Mouse (Mus musculus) fat pad, adult 2 months (tissue): Measurements from ENCODE around the gene Atp6v0a1.
"Not testable (repeated sequence)": the region's sequence is repeated elsewhere in the genome, so short reads cannot be mapped to it uniquely, and the experiment has no call there.

Experiments used
- DNase-seq: peaks from one replicate; pipeline ENCODE4 v3.0.0-alpha.2; 2011; ENCODE audit warnings: low read depth, low spot score; ENCODE audit errors: extremely low read depth

The Atp6v0a1 gene

GRCm38 (mm10) chr11:100980438-100980837 lies 28.8 kb upstream of the Atp6v0a1 start:
- DNase-seq, result no peak

- no peak for DNase-seq
Observed at GRCm38 (mm10) chr11:100981236-100981635, 28.0 kb upstream of the Atp6v0a1 start.

DNA sequence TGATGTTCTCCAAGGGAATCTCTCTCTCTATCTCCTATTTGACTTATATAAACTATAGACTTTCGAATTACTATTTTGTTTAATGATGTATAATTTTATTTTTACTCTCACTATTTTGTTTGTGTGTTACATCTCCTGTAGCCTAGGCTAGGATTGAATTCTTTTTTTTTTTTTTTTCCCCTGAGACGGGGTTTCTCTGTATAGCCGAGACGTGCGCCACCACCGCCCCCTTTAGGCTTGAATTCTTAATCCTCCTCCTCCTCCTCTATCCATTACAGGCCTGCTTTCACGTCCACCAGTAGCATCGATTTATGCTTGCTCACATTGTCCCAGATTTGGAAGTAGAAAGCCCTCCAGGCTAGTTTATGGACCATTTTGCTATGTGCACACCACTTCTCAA lies 27.2 kb upstream of the Atp6v0a1 start:
- DNase-seq, result no peak

DNA sequence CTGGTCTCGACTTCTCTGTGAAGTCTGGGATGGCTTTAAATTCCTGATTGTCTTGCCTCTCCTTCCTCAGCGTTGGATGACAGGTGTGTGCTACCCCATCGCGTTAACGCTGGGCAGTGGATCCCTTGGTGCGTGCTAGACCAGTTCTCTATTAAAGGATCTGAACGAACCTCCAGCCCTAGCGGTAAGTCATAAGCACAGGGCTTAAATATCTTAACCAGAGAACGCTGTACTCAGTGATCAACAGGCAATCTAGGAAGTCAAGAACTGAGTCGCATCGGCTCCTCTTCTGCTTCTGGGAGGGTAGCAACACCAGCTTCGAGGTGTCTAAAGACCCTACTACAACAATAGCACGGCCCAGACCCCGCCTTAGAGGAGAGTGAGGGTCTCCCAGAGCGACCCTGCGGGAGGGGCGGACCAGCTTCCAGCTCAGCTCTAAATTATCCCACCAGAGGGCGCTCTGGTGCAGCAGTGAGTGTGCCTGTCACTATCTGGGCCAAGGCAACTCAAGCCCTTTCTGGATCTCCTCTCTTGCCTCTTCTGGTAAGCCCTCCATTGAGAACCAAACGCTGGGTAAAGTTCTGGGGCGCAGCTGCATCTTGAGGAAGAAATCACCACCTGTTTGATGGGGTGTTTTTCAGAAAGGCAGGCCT lies 26.0 kb upstream of the Atp6v0a1 start:
- DNase-seq, result no peak

GRCm38 (mm10) chr11:100983778-100984131 lies 25.5 kb upstream of the Atp6v0a1 start:
- no peak for DNase-seq

- DNase-seq, result no peak
Observed at GRCm38 (mm10) chr11:100985607-100986006, 23.6 kb upstream of the Atp6v0a1 start.

DNA sequence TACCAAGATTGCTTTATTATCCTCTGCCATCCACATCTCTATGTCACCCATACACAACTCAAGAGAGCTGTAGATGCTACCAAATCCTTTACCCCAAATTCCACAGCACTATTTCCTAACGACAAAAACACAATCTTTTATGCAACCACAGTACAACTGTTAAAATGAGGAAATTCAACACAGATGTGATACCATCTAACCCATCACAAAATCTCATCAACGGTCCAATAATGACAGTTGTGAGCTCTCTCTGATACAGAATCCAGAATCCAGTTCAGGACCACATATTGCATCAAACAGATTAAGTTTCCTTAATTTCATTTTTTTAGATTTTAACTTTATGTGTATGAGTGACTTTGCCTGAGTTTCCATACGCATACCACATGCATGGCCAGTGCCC lies 20.6 kb upstream of the Atp6v0a1 start:
- no peak for DNase-seq

- no peak for DNase-seq
Observed at GRCm38 (mm10) chr11:100989666-100990065, 19.6 kb upstream of the Atp6v0a1 start.

DNA sequence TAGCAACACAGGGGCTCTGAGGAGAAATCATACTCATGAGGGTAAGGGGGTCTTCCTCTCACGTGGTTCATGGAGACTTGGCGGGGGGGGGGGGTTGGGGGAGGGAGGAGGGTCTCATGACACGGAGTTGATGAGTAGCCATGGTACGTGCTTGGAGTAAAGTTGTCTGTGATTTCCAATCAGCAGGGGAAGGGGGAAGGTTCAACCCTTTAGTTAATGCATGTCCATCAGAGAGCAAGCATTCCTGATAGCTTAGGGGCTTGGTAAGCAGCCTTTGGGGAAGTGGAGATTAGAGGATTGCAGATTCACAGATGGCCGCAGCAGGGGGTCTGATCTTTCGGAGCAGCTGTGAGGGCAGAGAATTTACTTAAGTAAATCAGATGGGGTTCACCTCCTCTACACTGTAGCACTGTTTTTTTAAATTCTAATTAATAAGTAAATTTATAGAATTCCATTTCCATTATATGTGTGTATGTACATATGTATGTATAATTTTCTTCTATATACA lies 18.2 kb upstream of the Atp6v0a1 start:
- DNase-seq, result no peak

DNA sequence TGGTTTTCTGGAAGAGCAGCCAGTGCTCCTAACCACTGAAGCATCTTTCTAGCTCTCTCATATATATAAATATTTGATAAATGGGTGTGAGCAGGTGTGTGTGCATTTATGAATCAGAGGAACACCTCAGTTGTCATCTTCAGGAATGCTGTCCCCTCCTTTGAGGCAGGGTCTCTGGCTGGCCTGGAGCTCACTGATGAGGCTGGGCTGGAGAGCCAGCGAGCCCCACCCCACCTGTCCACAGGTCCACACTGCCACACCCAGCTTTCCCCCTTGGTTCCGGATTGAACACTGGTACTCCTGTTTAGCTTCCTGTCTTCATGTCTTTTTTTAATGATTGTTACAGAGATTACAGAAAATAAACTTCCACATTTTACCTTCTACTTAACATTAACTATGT lies 15.8 kb upstream of the Atp6v0a1 start:
- DNase-seq, result no peak

DNA sequence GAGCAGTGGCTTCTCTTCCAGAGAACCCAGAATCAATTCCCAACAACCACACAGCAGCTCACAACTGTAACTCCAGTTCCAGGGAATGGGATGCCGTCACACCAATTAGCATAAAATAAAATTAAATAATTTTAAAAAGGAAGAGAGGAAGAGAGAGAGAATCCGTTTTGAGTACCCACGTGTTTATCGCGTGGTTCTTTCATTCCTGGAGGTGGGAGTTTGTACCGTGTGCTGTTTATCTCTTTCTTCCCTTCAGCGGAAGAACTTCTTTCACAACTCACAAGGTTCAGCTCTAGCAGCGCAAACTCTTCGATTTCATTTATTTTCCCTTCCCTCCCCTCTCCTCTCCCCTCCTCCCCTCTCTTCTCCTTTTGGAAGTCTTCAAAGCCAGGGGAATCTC lies 15.0 kb upstream of the Atp6v0a1 start:
- no peak for DNase-seq

DNA sequence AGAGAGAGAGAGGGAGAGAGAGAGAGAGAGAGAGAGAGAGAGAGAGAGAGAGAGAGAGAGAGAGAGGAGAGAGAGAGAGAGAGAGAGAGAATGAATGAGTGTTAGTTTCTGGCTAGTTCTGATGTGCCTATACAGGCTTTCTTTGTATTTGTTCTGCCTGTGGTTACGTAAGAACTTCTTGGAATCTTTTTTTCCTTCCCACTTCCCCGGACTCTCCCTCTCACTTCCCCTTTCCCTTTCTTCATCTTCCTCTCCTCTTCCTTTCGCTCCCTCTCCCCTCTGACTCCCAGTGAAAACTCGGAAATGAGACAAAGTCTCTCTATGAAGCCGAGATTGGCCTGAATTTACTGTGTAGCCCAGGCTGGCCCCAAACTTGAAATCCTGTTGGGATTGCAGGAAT lies 14.6 kb upstream of the Atp6v0a1 start:
- no peak for DNase-seq

DNA sequence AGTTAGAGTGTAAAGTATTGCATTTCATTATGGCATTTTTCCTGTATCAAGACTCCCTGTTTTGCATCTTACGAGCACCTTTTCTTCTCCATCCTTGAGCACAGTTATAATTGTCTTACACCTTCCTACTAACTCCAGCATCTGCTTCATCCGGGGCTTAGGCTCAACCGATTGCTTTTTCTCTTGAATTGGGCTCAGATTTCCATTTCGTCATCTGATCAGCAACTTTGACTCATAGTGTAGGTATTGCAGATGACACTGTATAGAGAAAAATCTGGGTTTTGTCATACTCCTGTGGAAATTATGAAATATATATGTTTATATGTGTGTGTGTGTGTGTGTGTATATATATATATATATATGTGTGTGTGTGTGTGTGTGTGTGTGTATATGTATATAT lies 12.8 kb upstream of the Atp6v0a1 start:
- no peak for DNase-seq

- no peak for DNase-seq
Observed at GRCm38 (mm10) chr11:100998836-100999235, 10.4 kb upstream of the Atp6v0a1 start.

- DNase-seq, result no peak
Observed at GRCm38 (mm10) chr11:100999254-100999653, 10.0 kb upstream of the Atp6v0a1 start.

GRCm38 (mm10) chr11:101001875-101002552 lies 7.2 kb upstream of the Atp6v0a1 start:
- DNase-seq, result not testable (repeated sequence)

DNA sequence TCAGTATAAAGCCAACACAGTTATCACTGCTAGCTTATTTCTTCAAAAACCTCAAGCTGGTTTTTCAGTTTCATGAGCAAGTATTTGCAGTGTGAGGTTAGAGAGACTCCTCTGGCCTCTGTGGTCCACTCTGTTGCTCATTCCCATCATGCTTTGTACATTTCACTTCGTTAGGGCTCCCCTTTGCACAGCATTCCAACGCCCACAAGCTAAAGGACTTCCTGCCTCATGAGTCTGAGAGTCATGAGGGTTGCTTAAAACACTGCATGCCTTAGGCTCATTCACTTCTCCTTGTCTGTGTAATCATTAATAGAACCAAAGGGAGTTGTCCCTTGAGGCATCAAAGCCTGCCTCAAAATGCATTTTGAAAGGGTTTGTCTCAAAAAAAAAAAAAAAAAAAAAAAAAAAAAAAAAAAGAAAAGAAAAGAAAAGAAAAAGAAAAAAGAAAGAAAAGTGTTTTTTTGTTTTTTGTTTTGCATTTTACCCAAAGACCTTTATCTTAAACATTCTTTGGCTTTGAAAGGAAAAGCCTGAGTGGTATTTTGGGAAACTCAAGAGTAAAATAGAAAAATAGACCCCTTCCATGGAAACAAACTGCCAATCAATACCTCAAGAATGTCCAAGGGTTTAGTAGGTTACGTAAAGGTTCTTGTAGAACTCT lies 6.1 kb upstream of the Atp6v0a1 start:
- peak; percentile 67 for DNase-seq

DNA sequence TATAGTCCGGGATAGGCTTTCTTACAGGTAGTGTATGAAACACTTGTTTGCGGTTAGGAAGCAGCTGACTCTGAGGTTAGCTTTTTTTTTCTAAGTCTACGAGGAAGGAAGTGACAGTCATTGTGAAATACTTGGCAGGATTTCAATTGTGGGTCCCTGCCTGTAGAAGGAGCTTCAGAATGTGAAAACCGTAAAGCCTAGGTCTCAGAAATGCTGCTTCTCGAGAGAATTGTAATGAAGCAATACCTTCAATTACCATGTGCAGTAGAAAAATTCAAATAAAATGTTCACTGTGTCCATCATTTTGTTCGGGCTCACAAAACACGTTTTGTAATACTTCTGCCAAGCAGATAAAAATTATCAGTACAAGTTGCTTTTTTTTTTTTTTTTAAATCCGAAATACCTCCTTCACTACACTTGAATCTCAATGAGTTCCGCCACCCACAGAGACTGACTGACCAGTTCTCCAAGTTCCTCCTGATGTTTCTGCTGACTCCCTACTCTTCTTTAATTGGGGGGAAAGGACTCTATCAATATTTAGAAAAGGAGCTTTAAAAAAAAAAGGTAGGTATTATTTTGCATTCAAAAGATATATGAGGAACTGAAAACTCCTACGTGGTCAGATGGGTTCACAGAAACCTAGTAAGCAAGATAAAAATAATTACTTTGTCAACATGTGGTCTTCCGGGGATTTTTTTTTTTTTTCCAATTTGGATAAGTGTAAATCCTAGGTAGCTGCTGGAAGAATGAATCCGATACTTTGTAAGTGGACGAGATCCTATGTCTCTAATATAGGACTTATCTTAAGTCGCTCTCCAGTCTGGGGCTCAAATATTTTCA lies 826 bp upstream of the Atp6v0a1 start:
- DNase-seq, result no peak

- DNase-seq, result no peak
Observed at GRCm38 (mm10) chr11:101009888-101010784, 884 bp downstream of the Atp6v0a1 start.

DNA sequence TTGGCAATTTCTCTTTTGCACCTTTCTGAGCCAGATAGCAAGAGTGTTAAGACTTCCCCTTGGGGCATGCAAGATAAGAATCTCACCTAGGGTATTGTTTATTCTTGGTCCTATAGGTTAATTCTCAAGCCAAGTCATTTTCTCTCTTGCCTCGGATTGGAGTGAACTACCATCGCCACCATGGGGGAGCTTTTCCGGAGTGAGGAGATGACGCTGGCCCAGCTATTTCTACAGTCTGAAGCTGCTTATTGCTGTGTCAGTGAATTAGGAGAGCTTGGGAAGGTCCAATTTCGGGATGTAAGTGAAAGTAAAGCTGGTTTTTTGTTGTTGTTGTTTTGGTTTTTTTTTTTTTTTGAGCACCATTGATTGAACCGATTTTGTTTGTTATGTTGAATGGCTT lies 2.4 kb downstream of the Atp6v0a1 start:
- DNase-seq, result no peak
